Mouse (Mus musculus) central nervous system, embryonic 14 days (tissue): ENCODE data around the gene Tinf2. TPM values are rescaled to one million over a fixed set of nuclear protein-coding genes. Genes with fewer than 3 reads are reported as not detected.

Source experiments
- polyA plus RNA-seq: library from polyadenylated mRNA; depleted of rRNA; stranded (reverse); fragments of >200 nt; gene quantifications from 2 replicates; pipeline ENCODE4 v1.2.3, GENCODE M21; 2012; rRNA removed

Gene Tinf2
- polyA plus RNA-seq, result 32.9 and 33.1 TPM in 2 replicates

DNA sequence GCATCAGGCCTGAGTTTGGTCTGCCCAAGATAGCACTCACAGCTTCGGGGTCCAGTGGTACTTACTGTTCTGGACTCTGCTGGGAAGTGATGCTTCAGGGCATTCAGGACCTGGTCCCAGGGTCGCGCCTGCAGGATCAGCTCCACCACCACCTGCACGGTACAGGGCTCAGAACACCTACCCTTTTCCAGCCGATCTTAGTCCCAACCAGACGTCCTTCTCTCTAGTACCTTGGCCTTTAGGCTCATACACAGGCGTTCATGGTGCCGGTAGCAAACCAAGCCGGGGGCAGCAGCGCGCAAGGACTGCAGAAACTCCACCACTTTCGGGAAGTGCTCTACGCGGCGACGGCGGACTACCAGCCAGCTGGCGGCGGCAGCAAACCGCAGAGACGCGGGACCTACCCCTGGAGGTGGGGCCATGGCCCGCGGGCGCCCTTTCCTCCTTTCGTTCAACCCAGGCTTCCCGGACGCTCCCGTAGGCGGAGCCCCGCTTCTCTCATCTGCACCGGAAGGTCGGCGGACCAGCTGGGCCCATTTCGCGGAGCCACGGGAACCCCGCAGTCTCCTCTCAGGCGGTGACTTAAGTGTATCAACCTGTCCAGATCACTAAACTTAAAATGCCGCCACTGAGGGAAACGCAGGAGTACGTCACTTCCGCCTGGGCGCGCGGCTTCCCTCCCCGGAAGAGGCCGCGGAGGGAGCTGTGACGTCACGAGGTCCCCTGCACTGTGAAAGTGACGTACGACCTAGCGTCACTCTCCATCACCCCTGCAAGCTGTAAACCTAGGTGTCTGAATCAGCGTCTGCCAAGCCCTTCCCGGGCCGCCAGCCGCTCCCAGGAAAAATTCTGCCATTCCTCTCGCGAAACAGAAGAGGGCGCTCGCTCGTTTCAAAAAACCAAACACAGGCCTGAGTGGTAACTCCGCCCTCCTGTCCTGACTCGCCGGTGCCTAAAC, at the start of gene Tinf2:
Tinf2 (minus strand) TSS at position 661 of the 958 bp plus-strand sequence.

GRCm38 (mm10) chr14:55721700-55722437, 40.2 kb upstream of the Tinf2 start, which contains the start of gene Rabggta:
TSS of gene Rabggta (minus strand) at chr14:55722263.

DNA sequence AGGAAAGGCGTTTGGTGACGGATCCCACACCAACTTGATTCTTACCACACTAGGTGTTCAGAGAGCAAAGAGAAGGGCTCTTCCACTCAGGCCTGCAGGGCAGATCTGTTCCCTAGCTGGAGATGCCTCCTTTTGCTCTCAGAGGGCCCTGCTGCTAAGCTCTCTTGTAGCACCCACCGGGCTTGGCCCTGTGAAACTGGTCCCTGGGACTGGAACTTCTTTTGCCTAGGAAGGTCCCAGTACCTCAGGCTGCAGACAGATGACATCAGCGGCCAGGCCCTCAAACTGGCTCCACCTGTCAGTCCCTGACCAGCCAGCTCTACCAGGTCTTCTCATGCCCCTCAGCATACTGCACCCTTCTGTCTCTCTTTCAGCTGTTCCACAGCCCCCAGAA, 32.1 kb upstream of the Tinf2 start, which contains the start of gene Tgm1:
Tgm1 (minus strand) TSS at position 198 of the 394 bp plus-strand sequence.

DNA sequence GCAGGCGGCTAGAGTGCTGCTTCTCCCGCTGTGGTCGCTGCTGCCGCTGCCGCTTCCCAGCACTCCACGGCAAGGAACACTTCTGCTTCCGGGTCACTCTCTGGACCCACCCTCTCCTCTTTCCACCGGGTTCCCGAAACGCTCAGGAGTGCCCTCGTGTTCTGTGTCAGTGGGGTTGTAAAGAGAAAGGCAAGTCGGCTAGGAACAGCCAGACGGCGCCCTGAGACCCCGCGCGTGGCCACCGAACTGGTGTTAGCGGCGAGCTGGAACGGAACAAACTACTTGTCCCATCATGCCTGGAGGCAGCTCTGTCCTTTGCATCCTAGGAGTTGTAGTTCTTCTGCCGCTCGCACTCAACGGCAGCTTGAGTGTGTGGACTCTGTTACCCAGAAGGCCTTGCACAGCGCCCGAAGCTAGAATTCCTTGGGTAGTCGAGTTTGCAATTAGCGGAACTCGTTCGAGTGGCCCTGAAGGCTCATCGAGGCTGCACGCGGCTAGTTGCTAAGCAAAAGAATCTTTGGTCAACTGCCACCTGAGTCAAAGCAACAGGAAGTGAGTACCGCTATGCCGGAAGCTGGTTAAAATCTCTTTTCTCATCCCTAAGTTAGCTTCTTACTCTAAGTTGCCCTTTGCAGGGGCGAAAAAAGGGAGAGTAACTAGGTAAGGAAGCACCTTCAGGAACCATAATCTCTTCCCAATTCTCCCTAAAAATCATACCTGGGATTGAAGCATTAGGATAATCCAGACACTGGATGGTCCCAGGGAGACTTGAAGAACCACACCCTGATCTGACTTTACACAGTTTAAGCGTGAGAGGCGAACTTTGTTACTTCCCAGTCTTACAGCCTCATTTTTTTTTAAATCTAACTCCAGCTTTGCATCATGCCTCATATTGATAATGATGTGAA, 9.5 kb downstream of the Tinf2 start, which contains the start of the genes Gmpr2 and Nedd8:
Gmpr2 (plus strand) TSS at position 109 of the 908 bp plus-strand sequence.
Nedd8 (minus strand) TSS at position 292 of the 908 bp plus-strand sequence.

GRCm38 (mm10) chr14:55659960-55660573, 21.6 kb downstream of the Tinf2 start, which contains the start of gene Mdp1:
TSS of gene Mdp1 (minus strand) at chr14:55660508.

DNA sequence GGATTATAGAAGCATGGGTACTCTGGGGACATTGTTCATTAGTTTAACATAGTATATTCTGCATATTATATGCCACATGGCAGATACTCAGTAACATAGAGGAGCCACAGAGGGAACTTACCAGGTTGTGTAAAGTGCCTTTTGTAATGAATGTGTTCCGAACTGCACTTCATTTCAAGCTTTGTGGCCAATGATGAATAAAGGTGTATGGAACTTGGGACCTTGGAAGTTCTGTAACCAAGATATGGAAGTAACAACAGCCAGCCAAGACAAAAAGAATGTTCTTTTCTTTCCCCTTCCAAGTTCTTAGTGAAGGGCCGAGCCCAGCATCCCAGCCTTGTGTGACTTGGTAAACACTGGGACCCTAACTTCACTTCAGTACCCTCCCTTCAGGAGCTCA, 31.7 kb downstream of the Tinf2 start, which contains the start of gene Tssk4:
Tssk4 (plus strand) TSS at position 301 of the 400 bp plus-strand sequence.

DNA sequence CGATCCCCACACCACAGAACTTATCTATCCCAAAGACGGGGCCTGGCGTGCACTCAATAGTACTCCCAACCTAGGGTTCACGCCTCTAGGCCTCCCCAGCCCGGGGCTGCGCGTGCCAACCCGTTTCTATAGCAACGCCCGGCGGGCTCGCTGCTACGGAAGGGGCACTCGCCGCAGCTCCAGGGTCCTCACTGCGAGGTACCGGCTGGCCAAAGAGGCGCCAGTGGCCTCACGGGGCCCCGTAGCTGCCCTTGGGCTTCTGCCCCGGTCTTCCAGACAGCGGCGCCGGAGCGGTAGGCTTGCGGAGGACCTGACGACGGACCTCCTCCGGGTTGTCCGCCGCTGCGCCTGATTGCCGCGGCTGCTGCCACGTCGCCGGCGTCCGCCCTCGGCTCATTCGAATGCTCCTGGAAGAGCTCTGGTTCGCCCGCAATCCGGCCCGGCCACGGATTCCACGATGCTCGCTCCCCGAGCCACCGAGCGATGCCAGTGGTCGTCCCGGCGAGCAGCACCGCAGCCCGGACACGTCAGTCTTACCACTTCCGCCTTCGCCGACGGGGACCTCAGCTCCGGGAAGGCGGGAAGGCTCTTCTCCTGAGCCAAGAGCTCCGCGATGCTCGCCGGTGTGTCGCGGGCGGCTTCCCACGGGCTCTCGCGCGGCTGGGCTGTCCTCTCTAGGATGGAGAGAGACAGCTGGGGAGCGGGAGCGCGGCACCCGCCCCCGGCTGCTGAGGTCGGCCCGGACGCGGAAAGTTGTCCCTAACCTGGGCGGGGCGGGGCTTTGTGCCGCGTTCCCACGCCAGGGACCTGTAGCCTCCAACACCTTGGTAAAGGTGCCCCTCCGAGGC, 38.3 kb downstream of the Tinf2 start, which contains the start of gene Tm9sf1:
Tm9sf1 (minus strand) TSS at position 747 of the 848 bp plus-strand sequence.

DNA sequence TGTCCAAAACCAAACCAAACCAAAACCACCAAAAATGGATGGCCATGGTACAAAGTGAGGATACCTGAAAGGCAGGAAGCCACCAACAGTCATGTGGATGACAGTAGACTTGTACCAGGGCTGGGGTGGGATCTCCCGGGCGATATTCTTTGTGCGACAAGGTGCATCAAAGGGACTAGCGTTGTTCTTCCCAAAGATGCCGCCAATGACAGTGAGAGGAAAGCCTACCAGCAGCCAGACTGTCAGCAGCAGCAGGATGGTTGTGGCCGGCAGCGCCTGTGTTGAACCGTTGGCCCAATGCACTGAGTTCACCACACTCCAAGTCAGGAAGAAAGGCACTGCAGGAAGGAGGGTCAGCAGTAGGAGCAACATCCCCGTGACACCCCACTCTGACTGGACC, 43.8 kb downstream of the Tinf2 start, which contains the start of gene Gm49378:
Gm49378 (minus strand) TSS at position 101 of the 400 bp plus-strand sequence.

GRCm38 (mm10) chr14:55635523-55636007, 46.1 kb downstream of the Tinf2 start, which contains the start of gene Ipo4:
TSS of gene Ipo4 (minus strand) at chr14:55635957.

Other genes with a start within 250 kb of the Tinf2 start
- 36.2 and 37.6 TPM in 2 replicates for gene Dhrs4, start 203.1 kb downstream of the Tinf2 start, polyA plus RNA-seq
- gene Carmil3, start 191.2 kb downstream of the Tinf2 start, polyA plus RNA-seq, result 195 and 238 TPM in 2 replicates
- 7.3 and 10.1 TPM in 2 replicates for gene Cpne6, start 171.4 kb downstream of the Tinf2 start, polyA plus RNA-seq
- gene Nrl, start 156.8 kb downstream of the Tinf2 start, polyA plus RNA-seq, result 0.64 and 0.80 TPM in 2 replicates
- gene Pck2, start 141.6 kb downstream of the Tinf2 start, polyA plus RNA-seq, result 19.4 and 24.9 TPM in 2 replicates
- 99.5 and 110 TPM in 2 replicates for gene Dcaf11, start 121.8 kb downstream of the Tinf2 start, polyA plus RNA-seq
- 0.55 and 0.85 TPM in 2 replicates for gene A730061H03Rik, start 121.4 kb downstream of the Tinf2 start, polyA plus RNA-seq
- gene Fitm1, start 106.2 kb downstream of the Tinf2 start, polyA plus RNA-seq, result 0.20 and 4.1 TPM in 2 replicates
- 95.6 and 100 TPM in 2 replicates for gene Psme1, start 103.7 kb downstream of the Tinf2 start, polyA plus RNA-seq
- 15.2 and 19.4 TPM in 2 replicates for gene Emc9, start 96.5 kb downstream of the Tinf2 start, polyA plus RNA-seq
- 80.2 and 87.2 TPM in 2 replicates for gene Psme2, start 90.7 kb downstream of the Tinf2 start, polyA plus RNA-seq
- 24.8 and 26.6 TPM in 2 replicates for gene Rnf31, start 90.1 kb downstream of the Tinf2 start, polyA plus RNA-seq
- 27.1 and 27.9 TPM in 2 replicates for gene Irf9, start 78.2 kb downstream of the Tinf2 start, polyA plus RNA-seq
- gene Rec8, start 63.8 kb downstream of the Tinf2 start, polyA plus RNA-seq, result 19.0 and 25.2 TPM in 2 replicates
- gene Ipo4, start 45.9 kb downstream of the Tinf2 start, polyA plus RNA-seq, result 171 and 172 TPM in 2 replicates
- 6.9 and 7.0 TPM in 2 replicates for gene Gm49378, start 43.9 kb downstream of the Tinf2 start, polyA plus RNA-seq
- gene Tm9sf1, start 38.0 kb downstream of the Tinf2 start, polyA plus RNA-seq, result 48.4 and 58.4 TPM in 2 replicates
- gene Tssk4, start 31.6 kb downstream of the Tinf2 start, polyA plus RNA-seq, result 2.0 and 2.1 TPM in 2 replicates
- 52.9 and 57.0 TPM in 2 replicates for gene Mdp1, start 21.3 kb downstream of the Tinf2 start, polyA plus RNA-seq
- gene Gmpr2, start 9.9 kb downstream of the Tinf2 start, polyA plus RNA-seq, result 43.0 and 44.1 TPM in 2 replicates
- 461 and 488 TPM in 2 replicates for gene Nedd8, start 9.7 kb downstream of the Tinf2 start, polyA plus RNA-seq
- gene Tgm1, start 32.1 kb upstream of the Tinf2 start, polyA plus RNA-seq, result 0.43 and 1.5 TPM in 2 replicates
- gene Rabggta, start 40.4 kb upstream of the Tinf2 start, polyA plus RNA-seq, result 57.1 and 61.9 TPM in 2 replicates
- gene Dhrs1, start 63.9 kb upstream of the Tinf2 start, polyA plus RNA-seq, result 86.8 and 87.0 TPM in 2 replicates
- gene Nop9, start 63.9 kb upstream of the Tinf2 start, polyA plus RNA-seq, result 21.4 and 26.4 TPM in 2 replicates
- 0.57 and 1.3 TPM in 2 replicates for gene Cideb, start 76.6 kb upstream of the Tinf2 start, polyA plus RNA-seq
- 0.11 and 0.21 TPM in 2 replicates for gene Ltb4r2, start 79.6 kb upstream of the Tinf2 start, polyA plus RNA-seq
- gene Ltb4r1, start 84.1 kb upstream of the Tinf2 start, polyA plus RNA-seq, result 0.34 and 0.91 TPM in 2 replicates
- gene Adcy4, start 102.3 kb upstream of the Tinf2 start, polyA plus RNA-seq, result 5.0 and 9.7 TPM in 2 replicates
- 3.1 and 9.4 TPM in 2 replicates for gene Ripk3, start 107.0 kb upstream of the Tinf2 start, polyA plus RNA-seq
- 29.1 and 48.1 TPM in 2 replicates for gene Nfatc4, start 141.3 kb upstream of the Tinf2 start, polyA plus RNA-seq
- gene Nynrin, start 172.2 kb upstream of the Tinf2 start, polyA plus RNA-seq, result 18.4 and 24.1 TPM in 2 replicates
- gene Cbln3, start 202.6 kb upstream of the Tinf2 start, polyA plus RNA-seq, result 0.45 and 0.53 TPM in 2 replicates
- 14.8 and 16.5 TPM in 2 replicates for gene Khnyn, start 203.1 kb upstream of the Tinf2 start, polyA plus RNA-seq
- 102 and 107 TPM in 2 replicates for gene Sdr39u1, start 218.5 kb upstream of the Tinf2 start, polyA plus RNA-seq